Mouse (Mus musculus): ENCODE data around the gene Dlgap1.
"Not testable (repeated sequence)": the region's sequence is repeated elsewhere in the genome, so short reads cannot be mapped to it uniquely, and the experiment has no call there.

The Dlgap1 gene

GRCm38 (mm10) chr17:70525990-70526389 lies 557.1 kb downstream of the Dlgap1 start:
- no peak for DNase-seq (ENCODE audit: low read depth, low spot score)

DNA sequence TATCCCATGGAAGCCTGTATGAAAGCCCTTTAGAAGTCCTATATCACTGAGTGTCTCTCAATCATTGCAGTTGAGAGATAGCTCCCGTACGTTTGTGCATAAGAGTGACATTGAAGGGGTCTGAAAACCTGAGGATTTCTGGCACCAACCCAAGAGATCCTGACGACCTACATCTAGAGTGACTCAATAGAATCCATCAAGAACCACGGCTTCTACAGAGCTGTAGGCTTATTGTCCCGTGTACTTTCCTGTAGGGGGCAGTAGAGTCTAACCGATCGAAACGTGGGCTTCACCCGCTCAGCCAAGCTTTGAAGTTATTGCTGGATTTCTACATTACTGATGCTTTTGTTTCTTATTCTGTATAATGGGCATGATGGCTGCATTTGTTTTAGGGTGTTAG lies 558.2 kb downstream of the Dlgap1 start:
- DNase-seq (ENCODE audit: low read depth, low spot score): peak; percentile 57

- DNase-seq (ENCODE audit: low read depth, low spot score): no peak
Measured at GRCm38 (mm10) chr17:70528196-70529187, 559.6 kb downstream of the Dlgap1 start.

DNA sequence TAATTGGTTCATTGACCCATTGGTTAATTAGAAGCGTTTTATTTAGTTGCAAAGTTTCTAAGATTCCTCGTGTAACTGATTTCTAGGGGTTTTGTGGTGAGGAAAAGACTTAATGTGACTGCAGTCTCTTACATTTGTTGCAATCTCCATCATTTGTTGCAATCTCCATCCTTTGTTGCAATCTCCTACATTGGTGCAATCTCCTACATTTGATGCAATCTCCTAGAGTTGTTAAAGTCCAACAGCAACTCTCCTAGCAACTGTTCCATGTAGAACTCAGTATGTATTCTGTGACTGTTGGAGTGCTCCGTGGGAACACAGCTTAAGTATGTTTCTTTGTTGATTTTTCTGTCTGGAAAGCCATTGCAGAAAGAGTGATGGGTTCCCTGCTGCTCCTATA lies 565.4 kb downstream of the Dlgap1 start:
- no peak for DNase-seq (ENCODE audit: low read depth, low spot score)

DNA sequence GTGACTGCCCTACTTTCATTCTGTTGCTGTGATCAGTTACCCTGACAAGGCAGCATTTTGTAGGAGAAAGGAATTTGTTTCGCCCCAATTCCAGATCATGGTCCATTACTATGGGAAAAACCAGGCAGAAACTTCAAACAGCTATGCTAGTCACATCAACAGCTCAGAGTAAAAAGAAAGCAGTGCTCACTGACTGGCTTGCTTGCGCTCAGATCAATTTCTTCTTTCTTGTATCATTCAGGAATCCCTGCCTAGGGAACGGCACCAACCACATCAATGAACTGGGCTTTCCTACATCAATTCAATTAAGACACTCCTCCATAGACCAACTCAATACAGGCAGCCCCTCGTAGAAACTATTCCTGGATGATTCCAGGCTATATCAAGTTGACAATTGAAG lies 572.9 kb downstream of the Dlgap1 start:
- DNase-seq (ENCODE audit: low read depth, low spot score): no peak

DNA sequence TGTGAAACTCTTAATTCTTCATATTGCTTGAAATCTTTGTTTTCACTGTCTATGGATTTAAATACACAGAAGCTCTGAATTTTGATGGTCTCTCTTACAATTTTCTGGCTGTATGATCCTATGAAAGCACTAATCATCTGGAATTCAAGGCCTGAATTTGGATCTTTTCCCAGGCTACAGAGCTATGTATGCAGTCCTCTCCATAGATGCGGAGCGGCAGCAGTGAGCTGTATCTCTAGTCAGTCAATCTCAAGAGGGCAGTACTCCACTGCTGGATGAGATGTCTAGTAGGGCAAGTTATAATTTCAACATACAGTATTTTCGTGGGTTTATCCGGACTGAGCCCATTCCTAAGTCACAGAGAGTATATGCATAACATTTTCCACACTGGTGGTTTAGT lies 581.9 kb downstream of the Dlgap1 start:
- DNase-seq (ENCODE audit: low read depth, low spot score): no peak

DNA sequence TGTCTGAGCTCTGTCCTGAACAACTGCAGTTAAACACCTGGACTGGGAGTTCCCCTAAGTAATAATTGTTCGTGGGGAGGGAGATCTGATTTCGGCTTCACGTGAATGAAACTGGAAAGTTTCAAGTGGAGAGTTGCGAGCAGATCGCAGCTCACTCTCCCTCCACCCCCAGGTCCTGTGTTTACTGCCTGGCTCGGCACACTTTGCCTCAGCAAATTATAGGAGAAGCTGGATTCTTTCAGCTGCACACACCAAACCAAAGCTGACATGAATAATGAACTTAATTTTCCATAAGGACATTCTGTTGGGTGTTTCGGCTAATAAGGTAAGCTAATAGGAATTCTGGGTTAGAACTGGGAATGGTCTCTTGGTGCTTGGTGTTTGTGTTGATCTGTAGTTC lies 592.7 kb downstream of the Dlgap1 start:
- peak; percentile 52 for DNase-seq (ENCODE audit: low read depth, low spot score)

GRCm38 (mm10) chr17:70570848-70571247 lies 602.0 kb downstream of the Dlgap1 start:
- no peak for DNase-seq (ENCODE audit: low read depth, low spot score)

DNA sequence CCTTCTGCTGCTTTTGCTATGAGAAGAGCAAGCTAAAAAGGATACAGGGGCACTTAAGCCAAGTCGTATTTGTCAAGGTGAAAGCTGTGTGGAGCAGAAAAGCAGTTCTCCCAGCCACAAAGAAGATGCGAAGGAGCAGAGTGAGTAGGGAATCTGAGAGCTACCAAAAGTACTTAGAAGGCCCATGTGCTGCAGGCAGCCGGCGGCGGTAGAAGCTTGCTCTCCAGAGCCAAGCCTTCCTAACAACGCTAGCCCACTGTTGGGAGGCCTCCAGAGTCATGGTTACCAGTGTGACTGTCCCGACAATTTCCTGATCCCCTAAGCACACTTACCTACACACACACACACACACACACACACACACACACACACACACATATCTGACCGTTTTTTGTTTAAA lies 614.2 kb downstream of the Dlgap1 start:
- no peak for DNase-seq (ENCODE audit: low read depth, low spot score)

DNA sequence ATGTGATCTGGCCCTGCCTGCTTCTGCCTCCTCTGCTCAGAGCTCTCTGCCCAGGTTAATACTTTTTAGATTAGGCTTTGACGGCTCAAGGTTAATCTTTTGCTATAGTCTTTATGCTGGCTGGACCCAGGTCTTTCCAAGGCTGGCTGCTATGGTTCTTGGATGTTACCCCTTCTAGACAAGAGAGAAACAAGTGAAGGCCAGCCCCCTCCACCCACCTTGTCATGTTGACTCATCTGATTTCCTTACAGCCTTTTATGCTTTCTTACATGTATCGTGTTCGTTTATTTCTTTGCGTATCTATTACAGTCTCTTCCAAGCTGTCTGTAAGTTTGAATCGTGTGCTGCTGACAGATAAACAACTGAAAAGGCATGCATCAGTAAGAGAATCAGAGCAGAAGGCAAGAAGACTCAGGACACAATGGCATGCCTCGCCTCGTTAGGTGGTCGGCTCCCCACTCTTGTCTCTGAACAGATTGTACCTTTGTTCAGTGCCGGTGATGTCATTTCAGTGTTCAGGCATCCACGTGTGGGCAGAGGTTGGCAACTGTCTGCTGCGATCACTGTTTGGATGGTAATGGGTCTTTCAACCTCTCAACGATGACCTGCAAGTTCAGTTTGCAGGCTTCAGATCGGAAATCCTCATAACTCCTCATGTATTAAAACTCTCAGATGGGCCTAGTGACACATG lies 618.0 kb downstream of the Dlgap1 start:
- no peak for DNase-seq (ENCODE audit: low read depth, low spot score)

- DNase-seq (ENCODE audit: low read depth, low spot score): not testable (repeated sequence)
Measured at GRCm38 (mm10) chr17:70587975-70588630, 619.2 kb downstream of the Dlgap1 start.

- no peak for DNase-seq (ENCODE audit: low read depth, low spot score)
Measured at GRCm38 (mm10) chr17:70588691-70589090, 619.8 kb downstream of the Dlgap1 start.

DNA sequence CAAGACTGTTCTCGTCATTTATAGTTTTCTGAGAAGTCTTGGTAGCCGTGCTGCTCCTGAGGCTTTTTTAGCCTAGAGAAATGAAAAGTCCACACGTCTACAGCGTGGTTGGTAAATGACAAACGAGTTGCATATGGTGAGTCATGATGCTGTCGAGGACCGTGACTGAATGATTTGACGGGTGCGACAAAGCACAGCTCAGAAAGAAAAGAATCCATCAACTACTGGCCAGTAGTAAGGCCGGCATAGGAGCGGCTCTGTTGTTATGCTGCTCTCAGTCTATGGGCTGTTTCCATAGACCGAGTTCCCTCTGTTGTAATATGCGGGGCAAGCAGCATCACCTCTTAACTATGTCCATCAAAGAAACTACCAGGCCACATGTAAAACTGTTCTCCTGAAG lies 620.3 kb downstream of the Dlgap1 start:
- DNase-seq (ENCODE audit: low read depth, low spot score): peak; percentile 4

DNA sequence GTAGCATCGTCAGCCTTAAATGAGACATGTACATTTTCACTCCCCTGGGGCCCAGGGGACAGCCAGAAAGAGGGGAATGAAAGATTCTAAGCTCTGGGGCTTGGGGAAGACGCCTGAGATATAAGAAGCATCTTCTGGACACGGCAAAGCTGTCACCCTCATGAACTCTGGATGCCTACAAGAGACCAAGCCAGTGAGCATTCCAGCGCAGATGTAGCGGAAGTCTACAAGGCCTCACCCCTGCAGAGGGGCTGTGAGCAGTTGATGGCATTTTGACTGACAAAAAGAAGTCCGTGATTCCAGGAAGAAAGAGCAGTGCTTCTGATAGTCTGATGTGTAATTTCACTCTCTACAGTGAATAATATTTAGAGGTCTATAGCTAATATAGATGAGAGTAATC lies 621.6 kb downstream of the Dlgap1 start:
- DNase-seq (ENCODE audit: low read depth, low spot score): no peak

DNA sequence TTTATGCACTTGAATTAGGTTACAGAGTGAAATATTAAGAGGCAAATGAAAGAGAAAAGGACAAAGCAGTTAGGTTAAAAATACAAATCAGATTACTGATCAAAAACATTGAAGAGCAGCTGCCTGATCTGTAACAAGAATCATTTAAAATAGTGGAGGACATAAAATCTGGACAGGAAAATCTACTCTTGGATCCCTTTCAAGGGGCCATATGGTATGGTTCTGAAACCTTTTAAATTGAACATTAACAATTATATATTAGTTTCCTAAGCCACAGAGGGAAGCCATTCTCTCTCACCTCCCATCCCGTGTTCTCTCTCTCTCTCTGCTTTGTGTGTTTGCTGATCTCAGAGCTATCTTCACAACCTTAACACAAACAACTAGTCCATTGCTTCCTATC lies 625.4 kb downstream of the Dlgap1 start:
- no peak for DNase-seq (ENCODE audit: low read depth, low spot score)

GRCm38 (mm10) chr17:70596326-70596725 lies 627.5 kb downstream of the Dlgap1 start:
- no peak for DNase-seq (ENCODE audit: low read depth, low spot score)

GRCm38 (mm10) chr17:70600462-70600861 lies 631.6 kb downstream of the Dlgap1 start:
- DNase-seq (ENCODE audit: low read depth, low spot score): no peak

- DNase-seq (ENCODE audit: low read depth, low spot score): no peak
Measured at GRCm38 (mm10) chr17:70602051-70602450, 633.2 kb downstream of the Dlgap1 start.

DNA sequence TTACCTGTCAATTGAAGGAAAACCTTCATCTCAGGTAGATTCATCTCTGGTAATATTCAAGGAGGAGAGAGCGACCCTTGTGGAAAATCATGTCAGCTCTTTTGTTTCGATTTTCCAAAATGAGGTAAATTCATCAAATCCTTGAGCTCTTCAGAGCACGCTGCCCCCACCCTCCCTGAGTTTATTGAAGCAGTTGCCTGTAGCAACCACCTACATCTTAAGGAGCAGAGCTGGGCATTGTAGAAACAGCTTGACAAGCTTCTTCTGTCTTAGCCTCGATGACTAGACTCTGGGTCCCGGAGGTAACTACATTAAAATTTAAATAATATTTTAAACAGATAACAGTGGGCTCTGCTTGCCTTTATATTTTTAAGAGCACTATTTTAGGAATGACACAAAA lies 636.8 kb downstream of the Dlgap1 start:
- DNase-seq (ENCODE audit: low read depth, low spot score): no peak

- DNase-seq (ENCODE audit: low read depth, low spot score): no peak
Measured at GRCm38 (mm10) chr17:70612171-70612570, 643.3 kb downstream of the Dlgap1 start.

DNA sequence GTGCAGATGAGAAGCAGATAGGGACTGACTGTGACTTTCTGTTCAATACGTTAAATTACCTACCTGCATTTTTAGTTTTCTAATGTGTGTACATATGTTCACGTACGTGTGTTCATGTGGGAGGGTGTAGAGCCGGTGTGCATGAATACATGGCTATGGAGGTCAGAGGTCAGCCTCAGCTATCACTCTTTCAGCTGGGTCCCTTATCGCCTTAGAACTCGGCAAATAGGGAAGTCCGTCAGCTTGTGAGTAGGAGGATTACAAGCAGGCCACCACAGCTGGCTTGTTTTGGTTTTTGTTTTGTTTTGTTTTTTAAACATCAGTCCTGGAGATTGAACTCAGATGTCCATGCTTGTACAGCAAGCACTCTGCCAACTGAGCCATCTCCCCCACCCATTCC lies 645.0 kb downstream of the Dlgap1 start:
- DNase-seq (ENCODE audit: low read depth, low spot score): no peak

- no peak for DNase-seq (ENCODE audit: low read depth, low spot score)
Measured at GRCm38 (mm10) chr17:70614407-70615060, 645.7 kb downstream of the Dlgap1 start.
